In the genomic region with DNA sequence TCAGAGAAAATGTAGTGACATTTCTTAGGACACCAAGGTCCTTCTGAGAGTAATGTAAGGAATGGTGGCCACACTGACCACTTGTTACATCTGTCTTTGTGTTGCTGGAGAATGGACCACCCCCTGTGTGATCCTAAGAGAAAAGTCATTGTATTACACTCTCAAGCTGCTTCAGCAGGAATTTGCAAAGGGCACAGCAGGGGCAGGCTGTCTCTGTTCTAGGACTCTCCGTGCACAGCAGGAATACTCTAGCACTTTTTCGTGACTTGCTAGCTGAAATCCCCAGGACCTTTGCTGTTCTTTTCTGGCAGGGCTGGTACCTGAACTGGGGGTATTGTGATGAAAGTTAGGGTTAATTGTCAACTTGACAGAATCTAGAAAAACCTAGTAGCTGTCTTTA, we compare ENCODE assay signal across 29 mouse cellular contexts. TPM values are rescaled to one million over a fixed set of nuclear protein-coding genes. Genes with fewer than 3 reads are reported as not detected.
"Had no signal": no experiment of that assay in that cellular context is flagged by ENCODE, and none has a peak within 500 bp of the region (broad histone marks: within the 10 kb centered on the region; RNA-seq: fewer than 3 reads in every experiment).

No protein-coding gene starts in this region.

- ATAC-seq: liver, embryonic 12.5 days had no signal

- H3K9me3 ChIP-seq: limb, embryonic 12.5 days; limb, embryonic 15.5 days; liver, embryonic 12.5 days; liver, embryonic 15.5 days; lung, embryonic 15.5 days; midbrain, embryonic 15.5 days; neural tube, embryonic 13.5 days; stomach, embryonic 15.5 days had no signal

- H3K9ac ChIP-seq: limb, embryonic 12.5 days; limb, embryonic 15.5 days; liver, embryonic 12.5 days; liver, embryonic 15.5 days; lung, embryonic 15.5 days; midbrain, embryonic 15.5 days; neural tube, embryonic 13.5 days; stomach, embryonic 15.5 days had no signal

- DNase-seq: kidney, adult 2 months; kidney, postnatal 25 days; left cerebral cortex, postnatal 4 days; lung, adult 18-20 months; lung, postnatal 10 days; lung, postnatal 36 days; right cerebral cortex, adult 18-20 months; right cerebral cortex, postnatal 14 days; right cerebral cortex, postnatal 4 days; thymus, postnatal 36 days had no signal

- H3K36me3 ChIP-seq: limb, embryonic 12.5 days; limb, embryonic 15.5 days; liver, embryonic 12.5 days; liver, embryonic 15.5 days; lung, embryonic 15.5 days; midbrain, embryonic 15.5 days; neural tube, embryonic 13.5 days; stomach, embryonic 15.5 days had no signal

- H3K27ac ChIP-seq: kidney, postnatal 0 days; limb, embryonic 12.5 days; limb, embryonic 15.5 days; liver, embryonic 12.5 days; liver, embryonic 15.5 days; lung, embryonic 15.5 days; stomach, embryonic 15.5 days had no signal

- H3K4me2 ChIP-seq: limb, embryonic 12.5 days; limb, embryonic 15.5 days; liver, embryonic 12.5 days; liver, embryonic 15.5 days; lung, embryonic 15.5 days; midbrain, embryonic 11.5 days; neural tube, embryonic 13.5 days; stomach, embryonic 15.5 days had no signal

- H3K4me1 ChIP-seq: limb, embryonic 12.5 days; limb, embryonic 15.5 days; liver, embryonic 12.5 days; liver, embryonic 15.5 days; lung, embryonic 15.5 days; megakaryocyte, embryonic 14.5 days; midbrain, embryonic 15.5 days; stomach, embryonic 15.5 days had no signal

- H3K27me3 ChIP-seq: limb, embryonic 12.5 days; limb, embryonic 15.5 days; liver, embryonic 12.5 days; liver, embryonic 15.5 days; lung, embryonic 15.5 days; megakaryocyte, embryonic 14.5 days; midbrain, embryonic 15.5 days; neural tube, embryonic 13.5 days; stomach, embryonic 15.5 days had no signal

- H3K4me3 ChIP-seq: limb, embryonic 12.5 days; limb, embryonic 15.5 days; liver, embryonic 12.5 days; liver, embryonic 15.5 days; lung, embryonic 15.5 days; megakaryocyte, embryonic 14.5 days; midbrain, embryonic 15.5 days; myocyte; neural tube, embryonic 13.5 days; stomach, embryonic 15.5 days had no signal

RNA-seq across cellular contexts. Expression of a gene that starts 24.8 kb away (rescaled TPM):
- total RNA-seq: layer of hippocampus, postnatal 14 days; left cerebral cortex, adult 8-10 months; left cerebral cortex, postnatal 14 days; left cerebral cortex, postnatal 4 days; monocyte, adult 5-6 weeks had no signal
- polyA plus RNA-seq: kidney, adult 2 months; kidney, embryonic 14.5 days; kidney, postnatal 0 days; large intestine, adult 2 months; limb, embryonic 12.5 days; limb, embryonic 15.5 days; liver, embryonic 12.5 days; liver, embryonic 15.5 days; lung, embryonic 15.5 days; midbrain, embryonic 11.5 days; midbrain, embryonic 15.5 days; myocyte; neural tube, embryonic 13.5 days; stomach, embryonic 15.5 days; urinary bladder, adult 2 months had no signal
